Mouse (Mus musculus) small intestine, adult 2 months (tissue): ENCODE results near the gene Trub1. TPM values are rescaled to one million over a fixed set of nuclear protein-coding genes. Genes with fewer than 3 reads are reported as not detected.

ENCODE experiments used
- H3K27ac ChIP-seq: fragments of 200-500 bp; 2 replicates; pipeline ENCODE4 v1.5.1; 2012; ENCODE audit warnings: low read depth, low read length, control low read depth, inconsistent platforms; ENCODE audit not compliant: insufficient read depth
- H3K27me3 ChIP-seq: fragments of 200-500 bp; 2 replicates; pipeline ENCODE4 v1.6.1; 2012; ENCODE audit warnings: mild to moderate bottlenecking, moderate library complexity, low read length, inconsistent platforms; ENCODE audit not compliant: control insufficient read depth, insufficient read depth
- H3K36me3 ChIP-seq: fragments of 200-500 bp; 2 replicates; pipeline ENCODE4 v1.6.1; 2012; ENCODE audit warnings: mild to moderate bottlenecking, low read length, control low read depth, inconsistent platforms; ENCODE audit not compliant: control insufficient read depth, insufficient read depth
- H3K4me1 ChIP-seq: fragments of 200-500 bp; 2 replicates; pipeline ENCODE4 v1.6.1; 2012; ENCODE audit warnings: low read length, inconsistent platforms, mixed read lengths; ENCODE audit not compliant: control insufficient read depth, insufficient read depth, insufficient read length
- H3K4me3 ChIP-seq: fragments of 200-500 bp; 2 replicates; pipeline ENCODE4 v1.5.1; 2012; ENCODE audit warnings: low read depth, mild to moderate bottlenecking, control low read depth, inconsistent platforms, low read length, moderate library complexity
- CTCF ChIP-seq: fragments of 200-500 bp; IDR thresholded peaks from 2 replicates; pipeline ENCODE4 v1.5.1; 2012; ENCODE audit warnings: low read depth, mild to moderate bottlenecking, control low read depth, inconsistent platforms, low read length, moderate library complexity, mixed read lengths; ENCODE audit not compliant: insufficient replicate concordance, insufficient read length; ENCODE audit errors: extremely low read depth
- POLR2A ChIP-seq: fragments of 200-500 bp; IDR thresholded peaks from 2 replicates; pipeline ENCODE4 v1.6.1; 2012; ENCODE audit warnings: low read depth, mild to moderate bottlenecking, control low read depth, inconsistent platforms, low read length, moderate library complexity
- WGBS: fragments of 180-500 bp; shearing (Covaris S2); methylation state at CpG from one replicate; pipeline ENCODE4 v1.1.7; 2018; 5-methylcytosine and 5-hydroxymethylcytosine counted together
- polyA plus RNA-seq: library from polyadenylated mRNA; depleted of rRNA; stranded (reverse); fragments of >200 nt; gene quantifications from 2 replicates; pipeline ENCODE4 v1.2.3, GENCODE M21; 2012; rRNA removed

The Trub1 gene
- polyA plus RNA-seq, 1 experiment: 1.6 TPM

GRCm38 (mm10) chr19:57530212-57530611, 77.5 kb downstream of the Trub1 start:
- H3K27ac ChIP-seq: no peak overlapping the region
- 46% methylated on average over 4 of the region's 4 CpGs for WGBS

GRCm38 (mm10) chr19:57534262-57534661, 81.5 kb downstream of the Trub1 start:
- Histone ChIP-seq H3K36me3 (no peaks in the 10 kb centered on the region), H3K27ac (no peak overlapping the region), H3K4me1 (peaks cover 8% of the 10 kb centered on the region; the same call in 1 of the 2 replicates), H3K27me3 (no peaks in the 10 kb centered on the region), H3K4me3 (no peak overlapping the region)
- TF ChIP-seq CTCF: no peak
- TF ChIP-seq POLR2A: no peak
- WGBS: 41% methylated on average over 7 of the region's 7 CpGs

More at GRCm38 (mm10) chr19:57530212-57530611, 77.5 kb downstream of the Trub1 start:
- Histone ChIP-seq H3K4me3 (no peak overlapping the region), H3K36me3 (no peaks in the 10 kb centered on the region), H3K27me3 (no peaks in the 10 kb centered on the region), H3K4me1 (no peaks in the 10 kb centered on the region; the same call in 1 of the 2 replicates)
- TF ChIP-seq CTCF: no peak
- no peak for TF ChIP-seq POLR2A

- WGBS: 83% methylated on average over 5 of the region's 5 CpGs
- Histone ChIP-seq H3K27ac (no peak overlapping the region), H3K4me1 (peaks cover 8% of the 10 kb centered on the region; the same call in 1 of the 2 replicates), H3K4me3 (no peak overlapping the region), H3K36me3 (no peaks in the 10 kb centered on the region), H3K27me3 (no peaks in the 10 kb centered on the region)
- no peak for TF ChIP-seq CTCF
- no peak for TF ChIP-seq POLR2A
Observed at GRCm38 (mm10) chr19:57536512-57536911, 83.8 kb downstream of the Trub1 start.

DNA sequence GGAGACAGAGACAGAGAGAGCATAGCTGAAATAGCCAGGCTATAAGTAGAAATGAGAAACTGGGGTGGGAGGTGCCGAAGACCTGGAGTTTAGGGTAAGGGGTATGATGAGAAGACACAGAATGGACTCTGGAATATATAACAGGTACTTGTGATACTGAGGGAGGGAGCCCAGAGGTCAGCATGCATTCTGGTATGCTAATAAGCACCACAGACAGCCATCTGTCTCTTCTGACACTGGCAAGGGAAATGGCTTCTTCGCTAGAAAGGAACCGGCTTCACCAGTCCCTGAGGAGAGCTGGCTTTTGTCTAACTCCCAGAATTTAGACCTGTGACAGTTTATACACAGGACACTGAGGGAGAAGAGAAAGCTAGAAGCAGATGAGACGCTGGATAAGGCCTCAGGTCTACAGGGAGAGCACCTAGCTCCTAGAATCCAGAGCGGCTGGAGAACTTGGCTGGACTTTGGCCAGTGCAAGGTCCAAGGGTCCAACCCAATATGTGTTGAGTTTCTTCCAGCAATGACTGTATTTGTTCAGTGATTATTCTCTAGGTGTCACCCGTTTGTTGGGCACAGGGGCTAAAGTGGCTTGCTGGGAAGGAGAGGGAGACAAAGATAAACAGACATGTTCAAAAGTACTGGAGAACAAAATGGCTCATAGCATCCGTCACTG, 84.9 kb downstream of the Trub1 start:
- H3K4me3 ChIP-seq: no peak overlapping the region
- TF ChIP-seq CTCF (no peak), POLR2A (no peak)
- peaks cover 8% of the 10 kb centered on the region; the same call in 1 of the 2 replicates for H3K4me1 ChIP-seq
- no peaks in the 10 kb centered on the region for H3K27me3 ChIP-seq
- peak overlapping the region; percentile 58 for H3K27ac ChIP-seq
- WGBS: 32% methylated on average over 7 of the region's 7 CpGs
- H3K36me3 ChIP-seq: no peaks in the 10 kb centered on the region

DNA sequence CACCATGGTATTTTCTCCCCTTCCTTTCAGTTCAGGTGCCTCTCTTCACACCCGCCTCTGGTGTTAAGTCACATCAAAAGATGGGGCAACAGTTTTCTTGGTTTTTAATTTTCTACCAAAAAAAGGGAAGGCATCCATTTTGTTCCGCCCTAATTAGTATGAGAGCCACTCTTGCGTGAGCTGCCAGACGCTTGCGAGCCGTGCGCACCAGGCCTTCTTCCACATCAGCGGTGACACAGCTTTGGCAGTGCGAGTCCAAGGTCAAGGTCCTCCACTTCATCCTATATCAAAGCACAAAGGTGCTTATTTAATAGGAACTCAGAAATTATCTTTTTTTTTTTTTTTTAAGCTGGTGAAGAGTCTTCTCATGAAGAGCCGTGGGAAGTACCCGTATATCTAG, 87.4 kb downstream of the Trub1 start:
- Histone ChIP-seq H3K27ac (no peak overlapping the region), H3K4me1 (peaks cover 8% of the 10 kb centered on the region; the same call in 1 of the 2 replicates), H3K4me3 (no peak overlapping the region), H3K36me3 (no peaks in the 10 kb centered on the region), H3K27me3 (no peaks in the 10 kb centered on the region)
- TF ChIP-seq CTCF (no peak), POLR2A (no peak)
- WGBS: 95% methylated on average over 11 of the region's 11 CpGs

Other genes starting within 250 kb of the Trub1 start
- 25.6 and 47.2 TPM in 2 replicates for gene Ablim1, start 138.0 kb upstream of the Trub1 start, polyA plus RNA-seq
- 6.4 and 11.5 TPM in 2 replicates for gene Fam160b1, start 92.2 kb upstream of the Trub1 start, polyA plus RNA-seq
- gene Atrnl1, start 158.1 kb downstream of the Trub1 start, polyA plus RNA-seq: 3.8 and 9.0 TPM in 2 replicates